Mouse (Mus musculus): ENCODE measurements around the gene Ank3.

The Ank3 gene

GRCm38 (mm10) chr10:69858897-69859605, 460.5 kb downstream of the Ank3 start:
- no peak for DNase-seq

- no peak for DNase-seq
Observed at GRCm38 (mm10) chr10:69859848-69860479, 461.4 kb downstream of the Ank3 start.

GRCm38 (mm10) chr10:69862829-69863228, 464.3 kb downstream of the Ank3 start:
- no peak for DNase-seq

GRCm38 (mm10) chr10:69870348-69870747, 471.8 kb downstream of the Ank3 start:
- peak; percentile 91 to 92 for DNase-seq

- DNase-seq = no peak
Observed at GRCm38 (mm10) chr10:69870947-69871346, 472.4 kb downstream of the Ank3 start.

GRCm38 (mm10) chr10:69872182-69872741, 473.7 kb downstream of the Ank3 start:
- peak in 1 of 2 experiments; percentile 23 for DNase-seq

GRCm38 (mm10) chr10:69872892-69873291, 474.3 kb downstream of the Ank3 start:
- no peak for DNase-seq

- no peak for DNase-seq
Observed at GRCm38 (mm10) chr10:69874806-69875205, 476.2 kb downstream of the Ank3 start.

GRCm38 (mm10) chr10:69883935-69884680, 485.5 kb downstream of the Ank3 start:
- DNase-seq = no peak

- peak; percentile 40 to 58 for DNase-seq
Observed at GRCm38 (mm10) chr10:69888399-69888798, 489.8 kb downstream of the Ank3 start.

- peak; percentile 73 to 75 for DNase-seq
Observed at GRCm38 (mm10) chr10:69889779-69890178, 491.2 kb downstream of the Ank3 start.

- DNase-seq = no peak
Observed at GRCm38 (mm10) chr10:69890389-69890985, 491.9 kb downstream of the Ank3 start.

GRCm38 (mm10) chr10:69892162-69892561, 493.6 kb downstream of the Ank3 start:
- DNase-seq = no peak

GRCm38 (mm10) chr10:69895606-69896005, 497.0 kb downstream of the Ank3 start:
- DNase-seq = no peak

GRCm38 (mm10) chr10:69897927-69898326, 499.4 kb downstream of the Ank3 start:
- DNase-seq = no peak

GRCm38 (mm10) chr10:69898821-69899220, 500.2 kb downstream of the Ank3 start:
- DNase-seq = no peak

GRCm38 (mm10) chr10:69899788-69900187, 501.2 kb downstream of the Ank3 start:
- no peak for DNase-seq

GRCm38 (mm10) chr10:69902024-69902423, 503.5 kb downstream of the Ank3 start:
- DNase-seq = no peak

- no peak for DNase-seq
Observed at GRCm38 (mm10) chr10:69904321-69904720, 505.7 kb downstream of the Ank3 start.

- DNase-seq = no peak
Observed at GRCm38 (mm10) chr10:69907795-69908764, 509.5 kb downstream of the Ank3 start.

- DNase-seq = no peak
Observed at GRCm38 (mm10) chr10:69909856-69910255, 511.3 kb downstream of the Ank3 start.

- peak; percentile 50 to 65 for DNase-seq
Observed at GRCm38 (mm10) chr10:69910304-69910703, 511.7 kb downstream of the Ank3 start.

All from kidney, postnatal 4 days (tissue).